ENCODE assay signal across 35 mouse cellular contexts in the genomic region with DNA sequence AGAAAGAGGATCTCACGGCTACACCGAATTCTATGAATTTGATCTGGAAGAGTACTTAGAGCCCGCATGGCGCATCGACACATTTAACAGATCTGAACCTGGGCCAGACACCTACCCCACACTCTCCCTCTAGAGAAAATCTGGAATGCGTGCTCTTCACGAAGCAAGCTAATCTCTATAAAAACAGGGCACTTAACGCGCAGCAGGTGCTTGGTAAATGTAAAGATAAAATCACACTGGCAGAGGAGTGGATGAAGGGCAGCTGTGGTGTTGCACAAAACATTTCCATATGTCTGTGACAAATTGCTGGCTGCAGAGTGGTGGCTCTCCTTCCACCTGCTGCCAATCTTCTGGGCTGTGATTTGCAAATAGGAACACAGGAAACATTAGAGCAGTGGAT. TPM values are rescaled to one million over a fixed set of nuclear protein-coding genes. Genes with fewer than 3 reads are reported as not detected.
DNase-seq lines count a peak whose midpoint lies in the region; ATAC-seq lines count a peak whose summit lies in the region.
"Had no signal": no experiment of that assay in that cellular context is flagged by ENCODE, and none has a peak within 500 bp of the region (broad histone marks: within the 10 kb centered on the region; RNA-seq: fewer than 3 reads in every experiment).

No protein-coding gene starts in this region.

- WGBS in embryonic facial prominence, embryonic 10.5 days: 61% methylated on average over 9 of the region's 9 CpGs
- WGBS in limb, embryonic 10.5 days: 72% methylated on average over 9 of the region's 9 CpGs
- 80% methylated on average over 9 of the region's 9 CpGs for WGBS in forebrain, embryonic 15.5 days

- no peak overlapping the region for H3K9ac ChIP-seq in forebrain, embryonic 15.5 days (replicated peaks)
- H3K9ac ChIP-seq: forebrain, embryonic 13.5 days; hindbrain, embryonic 14.5 days; limb, embryonic 12.5 days; liver, embryonic 13.5 days; midbrain, embryonic 13.5 days; neural tube, embryonic 12.5 days; stomach, embryonic 15.5 days had no signal

- no peak overlapping the region for H3K4me3 ChIP-seq in embryonic facial prominence, embryonic 10.5 days
- H3K4me3 ChIP-seq in limb, embryonic 10.5 days: no peak overlapping the region
- no peak overlapping the region for H3K4me3 ChIP-seq in forebrain, embryonic 15.5 days
- H3K4me3 ChIP-seq: erythroblast, embryonic 14.5 days; forebrain, embryonic 13.5 days; limb, embryonic 12.5 days; liver, embryonic 13.5 days; midbrain, embryonic 13.5 days; neural tube, embryonic 12.5 days; stomach, embryonic 15.5 days had no signal

- H3K27me3 ChIP-seq in embryonic facial prominence, embryonic 10.5 days (replicated peaks; ENCODE audit: low read depth, poor library complexity, severe bottlenecking): no peaks in the 10 kb centered on the region; the same call in 1 of the 2 replicates
- no peaks in the 10 kb centered on the region for H3K27me3 ChIP-seq in limb, embryonic 10.5 days (ENCODE audit: low read depth, poor library complexity, severe bottlenecking)
- H3K27me3 ChIP-seq in forebrain, embryonic 15.5 days: no peaks in the 10 kb centered on the region
- H3K27me3 ChIP-seq: forebrain, embryonic 13.5 days; limb, embryonic 12.5 days; liver, embryonic 13.5 days; midbrain, embryonic 13.5 days; neural tube, embryonic 12.5 days; stomach, embryonic 15.5 days had no signal

- H3K4me2 ChIP-seq in forebrain, embryonic 15.5 days (replicated peaks): no peak overlapping the region
- H3K4me2 ChIP-seq: forebrain, embryonic 13.5 days; hindbrain, embryonic 14.5 days; limb, embryonic 12.5 days; liver, embryonic 13.5 days; midbrain, embryonic 13.5 days; neural tube, embryonic 12.5 days; stomach, embryonic 15.5 days had no signal

- peaks cover 10% of the 10 kb centered on the region; the same call in 1 of the 2 replicates for H3K4me1 ChIP-seq in embryonic facial prominence, embryonic 10.5 days
- peaks cover 8% of the 10 kb centered on the region; the same call in 1 of the 2 replicates for H3K4me1 ChIP-seq in limb, embryonic 10.5 days
- H3K4me1 ChIP-seq in forebrain, embryonic 15.5 days: no peaks in the 10 kb centered on the region
- H3K4me1 ChIP-seq: forebrain, embryonic 13.5 days; limb, embryonic 12.5 days; liver, embryonic 13.5 days; midbrain, embryonic 13.5 days; neural tube, embryonic 12.5 days; stomach, embryonic 15.5 days had no signal

- 0 out of 2 replicates have a peak, but pooled peaks cover 3% of the 10 kb centered on the region for H3K9me3 ChIP-seq in embryonic facial prominence, embryonic 10.5 days
- no peaks in the 10 kb centered on the region for H3K9me3 ChIP-seq in limb, embryonic 10.5 days (replicated peaks)
- no peaks in the 10 kb centered on the region for H3K9me3 ChIP-seq in forebrain, embryonic 15.5 days
- H3K9me3 ChIP-seq: forebrain, embryonic 13.5 days; limb, embryonic 12.5 days; liver, embryonic 13.5 days; midbrain, embryonic 13.5 days; neural tube, embryonic 12.5 days; stomach, embryonic 15.5 days had no signal

- intact Hi-C loops in heart, postnatal 10 days (cut with DNase I): no loop called here

- no peak for DNase-seq in frontal cortex, adult 2 months (ENCODE audit: extremely low spot score in 1 of 2, low spot score in 1 of 2)
- DNase-seq in embryonic facial prominence, embryonic 10.5 days (ENCODE audit: low spot score): peak; percentile 53
- DNase-seq in limb, embryonic 10.5 days (ENCODE audit: low spot score): peak; percentile 33
- DNase-seq in heart, postnatal 10 days: no peak
- DNase-seq: adrenal gland, postnatal 14 days; cerebellum, adult 11 months; cerebellum, adult 9-11 months; gastrocnemius, postnatal 25 days; heart, adult 18-20 months; heart, postnatal 4 days; kidney, adult 18-20 months; kidney, postnatal 4 days; liver, embryonic 13.5 days; lung, adult 2 months; lung, postnatal 14 days; right cerebral cortex, adult 18-20 months; thymus, adult 18-20 months; thymus, postnatal 36 days had no signal

- H3K36me3 ChIP-seq in embryonic facial prominence, embryonic 10.5 days (replicated peaks): no peaks in the 10 kb centered on the region
- H3K36me3 ChIP-seq in limb, embryonic 10.5 days: no peaks in the 10 kb centered on the region
- H3K36me3 ChIP-seq in forebrain, embryonic 15.5 days: no peaks in the 10 kb centered on the region
- H3K36me3 ChIP-seq: limb, embryonic 12.5 days; liver, embryonic 13.5 days; midbrain, embryonic 13.5 days; neural tube, embryonic 12.5 days; stomach, embryonic 15.5 days had no signal

- peak; percentile 72 for ATAC-seq in frontal cortex, adult (ENCODE audit: low TSS enrichment)
- ATAC-seq in megakaryocyte-erythroid progenitor cell, adult 5-6 weeks (replicated peaks; ENCODE audit: low FRiP score, low TSS enrichment, poor library complexity, severe bottlenecking): no peak
- ATAC-seq in forebrain, embryonic 15.5 days (replicated peaks): no peak
- ATAC-seq: forebrain, embryonic 13.5 days; inflammation-experienced regulatory T-cells, adult 6 months; midbrain, embryonic 13.5 days had no signal

- no peak overlapping the region for H3K27ac ChIP-seq in embryonic facial prominence, embryonic 10.5 days (replicated peaks)
- no peak overlapping the region for H3K27ac ChIP-seq in limb, embryonic 10.5 days
- H3K27ac ChIP-seq in forebrain, embryonic 15.5 days (replicated peaks): no peak overlapping the region
- H3K27ac ChIP-seq: forebrain, embryonic 13.5 days; hindbrain, embryonic 14.5 days; limb, embryonic 12.5 days; liver, embryonic 13.5 days; midbrain, embryonic 13.5 days; neural tube, embryonic 12.5 days; stomach, embryonic 15.5 days had no signal

RNA-seq across cellular contexts. Expression of a gene that starts 36.8 kb away (rescaled TPM):
- polyA plus RNA-seq in frontal cortex, adult 2 months (2012; rRNA removed): not detected in 2 replicates
- polyA plus RNA-seq in embryonic facial prominence, embryonic 10.5 days (2016; fragmentation: Nextera tagmentation; extraction: Ambion mirVana): not detected in 2 replicates
- not detected in 2 replicates for polyA plus RNA-seq in limb, embryonic 10.5 days (2016; fragmentation: Nextera tagmentation; extraction: Ambion mirVana)
- not detected in 2 replicates for total RNA-seq in megakaryocyte-erythroid progenitor cell, adult 5-6 weeks (2014; fragmentation: Nextera tagmentation)
- total RNA-seq in megakaryocyte-erythroid progenitor cell, adult 5-6 weeks (2017): not detected in 2 replicates
- not detected in 2 replicates for polyA plus RNA-seq in forebrain, embryonic 15.5 days (2015; fragmentation: Nextera tagmentation; extraction: Ambion mirVana)
- not detected for total RNA-seq in heart, postnatal 10 days (2021)
- total RNA-seq: adrenal gland, postnatal 14 days; gastrocnemius, postnatal 25 days; heart, adult 18-20 months; heart, postnatal 4 days; layer of hippocampus, postnatal 10 days; left cerebral cortex, adult 8-10 months; megakaryocyte progenitor cell, adult 5-6 weeks had no signal
- polyA plus RNA-seq: cortical plate, adult 2 months; erythroblast, embryonic 14.5 days; forebrain, embryonic 13.5 days; heart, embryonic 14.5 days; hindbrain, embryonic 14.5 days; inflammation-experienced regulatory T-cells, adult 6 months; kidney, embryonic 16.5 days; limb, embryonic 12.5 days; liver, embryonic 13.5 days; lung, adult 2 months; midbrain, embryonic 13.5 days; neural tube, embryonic 12.5 days; stomach, embryonic 15.5 days had no signal

Comparison
In these comparisons a context has a peak if more than half of its experiments do, and no peak if none do; other contexts are left out.
1. DNase-seq: peak in embryonic facial prominence, embryonic 10.5 days (single experiment) and limb, embryonic 10.5 days (single experiment); none in frontal cortex, adult 2 months (0 of 2) and heart, postnatal 10 days (0 of 2).